Mouse (Mus musculus): ENCODE results near the gene Heatr1. TPM values are rescaled to one million over a fixed set of nuclear protein-coding genes. Genes with fewer than 3 reads are reported as not detected.

Heatr1 gene
- polyA plus RNA-seq, 1 experiment from 2014 or later = 17.1 TPM

Other genes with a start within 250 kb of the Heatr1 start
- gene Mtr, start 136.9 kb upstream of the Heatr1 start, polyA plus RNA-seq (2014; fragmentation: Nextera tagmentation; extraction: Ambion mirVana) = 5.0 and 5.6 TPM in 2 replicates
- 2.0 and 3.2 TPM in 2 replicates for gene Actn2, start 54.3 kb upstream of the Heatr1 start, polyA plus RNA-seq (2014; fragmentation: Nextera tagmentation; extraction: Ambion mirVana)
- gene Lgals8, start 69.9 kb downstream of the Heatr1 start, polyA plus RNA-seq (2014; fragmentation: Nextera tagmentation; extraction: Ambion mirVana) = 24.4 and 26.3 TPM in 2 replicates
- gene Edaradd, start 125.4 kb downstream of the Heatr1 start, polyA plus RNA-seq (2014; fragmentation: Nextera tagmentation; extraction: Ambion mirVana) = 1.8 and 2.0 TPM in 2 replicates
- gene Ero1lb, start 170.8 kb downstream of the Heatr1 start, polyA plus RNA-seq (2014; fragmentation: Nextera tagmentation; extraction: Ambion mirVana) = 19.3 and 21.6 TPM in 2 replicates